Mouse (Mus musculus) heart, adult 2 months (tissue): ENCODE results near the gene Tmem52. TPM values are rescaled to one million over a fixed set of nuclear protein-coding genes. Genes with fewer than 3 reads are reported as not detected.
"Not testable (repeated sequence)": the region's sequence is repeated elsewhere in the genome, so short reads cannot be mapped to it uniquely, and the experiment has no call there.

ENCODE experiments used
- DNase-seq, 2 experiments: peaks; one replicate each; pipeline ENCODE4 v3.0.0; 2021
- H3K27ac ChIP-seq: fragments of 200-600 bp; 2 replicates; pipeline ENCODE4 v1.8.1; 2022
- H3K27me3 ChIP-seq: fragments of 200-500 bp; 2 replicates; pipeline ENCODE4 v1.6.1; 2012; ENCODE audit warnings: mild to moderate bottlenecking, low read length, inconsistent platforms, mixed read lengths; ENCODE audit not compliant: control insufficient read depth, insufficient read depth
- H3K36me3 ChIP-seq: fragments of 200-500 bp; 2 replicates; pipeline ENCODE4 v1.6.1; 2012; ENCODE audit warnings: low read length, inconsistent platforms; ENCODE audit not compliant: control insufficient read depth, insufficient read depth
- H3K4me1 ChIP-seq: fragments of 200-500 bp; 2 replicates; pipeline ENCODE4 v1.6.1; 2011; ENCODE audit warnings: low read length; ENCODE audit not compliant: control insufficient read depth, insufficient read depth
- H3K4me3 ChIP-seq: fragments of 200-600 bp; 2 replicates; pipeline ENCODE4 v1.8.1; 2022
- H3K79me2 ChIP-seq: fragments of 200-500 bp; replicated peaks from 2 replicates; pipeline ENCODE4 v1.6.1; 2012; ENCODE audit warnings: mild to moderate bottlenecking, inconsistent platforms, low read length, moderate library complexity, mixed read lengths; ENCODE audit not compliant: control insufficient read depth, insufficient read depth
- H3K9ac ChIP-seq: fragments of 200-500 bp; 2 replicates; pipeline ENCODE4 v1.6.1; 2012; ENCODE audit warnings: low read depth, mild to moderate bottlenecking, control low read depth, inconsistent platforms, low read length, mixed read lengths
- CTCF ChIP-seq: fragments of 200-600 bp; IDR thresholded peaks from 2 replicates; pipeline ENCODE4 v1.8.1; 2022; ENCODE audit warnings: antibody characterized with exemption, mild to moderate bottlenecking, moderate library complexity
- EP300 ChIP-seq: fragments of 200-500 bp; IDR thresholded peaks from 2 replicates; pipeline ENCODE4 v1.6.1; 2011; ENCODE audit warnings: low read depth, low read length, control low read depth; ENCODE audit not compliant: insufficient read depth
- POLR2A ChIP-seq: fragments of 200-500 bp; IDR thresholded peaks from 2 replicates; pipeline ENCODE4 v1.6.1; 2011; ENCODE audit warnings: mild to moderate bottlenecking, low read depth, low read length, control low read depth; ENCODE audit not compliant: insufficient read depth
- WGBS: fragments of 180-500 bp; shearing (Covaris S2); methylation state at CpG from one replicate; pipeline ENCODE4 v1.1.7; 2018; 5-methylcytosine and 5-hydroxymethylcytosine counted together
- intact Hi-C: fragments of 180-260 bp; cut with DNase I; formaldehyde crosslinking; loops from one replicate; pipeline ENCODE4 v1.15.1; 2025
- long read RNA-seq: library from polyadenylated mRNA; stranded (forward); transcript quantifications from one replicate; pipeline ENCODE4 v2.0.0, GENCODE M21; 2021
- polyA plus RNA-seq: library from polyadenylated mRNA; depleted of rRNA; stranded (reverse); fragments of >200 nt; gene quantifications from 2 replicates; pipeline ENCODE4 v1.2.3, GENCODE M21; 2012; rRNA removed
- total RNA-seq, 2 experiments: library from RNA; stranded (reverse); gene quantifications; 2 replicates each; pipeline ENCODE4 v1.2.3; 2021

Gene Tmem52
- total RNA-seq (10 to 100 TPM in 1 of 2 experiments, 1 to 10 TPM in 1; 7.0 to 11.2 TPM), polyA plus RNA-seq (2.1 and 4.8 TPM in 2 replicates)
- long read RNA-seq, partial matches to known transcripts, result 0 of 7 reads
- long read RNA-seq, other reads (novel, unspliced or antisense), result 0 of 7 reads

- intact Hi-C loops, result no loop called here
- 18% methylated on average over 21 of the region's 21 CpGs for WGBS
- Histone ChIP-seq H3K27me3 (no peaks in the 10 kb centered on the region), H3K9ac (peak within 1 kb of the TSS; percentile 44), H3K4me1 (peaks cover 2% of the 10 kb centered on the region), H3K27ac (no peak within 1 kb of the TSS; the same call in 1 of the 2 replicates), H3K36me3 (no peaks in the 10 kb centered on the region), H3K4me3 (peak within 1 kb of the TSS; percentile 27), H3K79me2 (no peaks in the 10 kb centered on the region)
- no peak for TF ChIP-seq POLR2A
- TF ChIP-seq EP300, result no peak
- TF ChIP-seq CTCF, result no peak
- peak; percentile 39 to 47 for DNase-seq
These were observed at the start of gene Tmem52 for GRCm38 (mm10) chr4:155468952-155469351. Gene Tmem52, plus strand, starts transcription at chr4:155469114.

GRCm38 (mm10) chr4:155420137-155420536, 48.8 kb upstream of the Tmem52 start:
- Histone ChIP-seq H3K27ac (no peak overlapping the region), H3K36me3 (no peaks in the 10 kb centered on the region), H3K4me1 (peaks cover 2% of the 10 kb centered on the region), H3K27me3 (no peaks in the 10 kb centered on the region), H3K9ac (no peak overlapping the region), H3K79me2 (no peaks in the 10 kb centered on the region), H3K4me3 (no peak overlapping the region)
- DNase-seq, result peak in 1 of 2 experiments; percentile 14
- 64% methylated on average over 3 of the region's 3 CpGs for WGBS
- TF ChIP-seq EP300 (no peak), CTCF (no peak), POLR2A (no peak)
- intact Hi-C loops, result no loop called here

- H3K27me3 ChIP-seq, H3K4me1 ChIP-seq, H3K79me2 ChIP-seq, intact Hi-C loops, H3K9ac ChIP-seq, H3K27ac ChIP-seq, DNase-seq, H3K4me3 ChIP-seq, H3K36me3 ChIP-seq: not testable (repeated sequence)
- 79% methylated on average over 23 of the region's 30 CpGs for WGBS
These were observed 47.2 kb upstream of the Tmem52 start for GRCm38 (mm10) chr4:155421412-155422370.

- no peaks in the 10 kb centered on the region for H3K27me3 ChIP-seq
- H3K27ac ChIP-seq, result no peak overlapping the region
- TF ChIP-seq POLR2A (no peak), EP300 (no peak), CTCF (no peak)
- H3K4me1 ChIP-seq, result peaks cover 6% of the 10 kb centered on the region
- H3K9ac ChIP-seq, result no peak overlapping the region
- H3K4me3 ChIP-seq, result no peak overlapping the region
- WGBS, result 80% methylated on average over 5 of the region's 5 CpGs
- no peak for DNase-seq
- no peaks in the 10 kb centered on the region for H3K79me2 ChIP-seq
- no peaks in the 10 kb centered on the region for H3K36me3 ChIP-seq
- intact Hi-C loops, result no loop called here
These were observed 44.9 kb upstream of the Tmem52 start for GRCm38 (mm10) chr4:155423988-155424387.

- Histone ChIP-seq H3K4me3 (no peak overlapping the region), H3K36me3 (no peaks in the 10 kb centered on the region), H3K27ac (no peak overlapping the region), H3K79me2 (no peaks in the 10 kb centered on the region), H3K4me1 (peaks cover 4% of the 10 kb centered on the region; the same call in 1 of the 2 replicates), H3K9ac (no peak overlapping the region), H3K27me3 (no peaks in the 10 kb centered on the region)
- DNase-seq, result no peak
- WGBS, result 69% methylated on average over 6 of the region's 6 CpGs
- TF ChIP-seq CTCF, result no peak
- no peak for TF ChIP-seq EP300
- TF ChIP-seq POLR2A, result no peak
- intact Hi-C loops, result no loop called here
These were observed 42.6 kb upstream of the Tmem52 start for GRCm38 (mm10) chr4:155426272-155426671.

GRCm38 (mm10) chr4:155428442-155428841, 40.5 kb upstream of the Tmem52 start:
- H3K79me2 ChIP-seq, result no peaks in the 10 kb centered on the region
- H3K36me3 ChIP-seq, result no peaks in the 10 kb centered on the region
- no peak overlapping the region for H3K27ac ChIP-seq
- no peak for DNase-seq
- no peak overlapping the region for H3K4me3 ChIP-seq
- peaks cover 5% of the 10 kb centered on the region; the same call in 1 of the 2 replicates for H3K4me1 ChIP-seq
- H3K9ac ChIP-seq, result no peak overlapping the region
- TF ChIP-seq EP300 (no peak), POLR2A (no peak)
- no peaks in the 10 kb centered on the region for H3K27me3 ChIP-seq
- intact Hi-C loops, result no loop called here
